Mouse (Mus musculus): ENCODE data around the gene Krtap19-4. TPM values are rescaled to one million over a fixed set of nuclear protein-coding genes. Genes with fewer than 3 reads are reported as not detected.

The Krtap19-4 gene
- polyA plus RNA-seq, 2 experiments: not detected

DNA sequence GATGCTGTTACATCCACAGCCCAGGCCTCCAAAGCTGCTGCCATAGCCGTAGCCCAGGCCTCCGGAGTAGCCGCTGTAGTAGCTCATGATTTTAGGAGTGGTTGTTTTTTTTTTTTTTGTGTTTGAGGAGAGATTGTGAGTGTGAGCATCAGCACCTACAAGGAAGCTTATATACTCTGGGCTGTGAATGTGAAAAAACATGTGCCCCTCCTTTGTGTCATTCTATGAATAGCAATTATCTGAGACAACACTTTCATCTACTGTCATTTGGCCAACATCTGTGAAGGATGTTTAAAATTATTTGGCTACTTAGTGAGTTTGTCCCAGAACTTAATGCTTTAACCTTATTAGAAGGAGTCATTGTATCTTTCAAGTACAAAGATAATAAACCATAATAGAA, 10.7 kb downstream of the Krtap19-4 start, which contains the start of gene Krtap19-2:
Gene Krtap19-2, minus strand, starts transcription at position 101 of the 400 bp plus-strand sequence.
- Histone ChIP-seq H3K9ac (replicated peaks) (no peak within 1 kb of the TSS), H3K36me3 (replicated peaks; ENCODE audit: control insufficient read depth, insufficient read depth, low read depth) (no peaks in the 10 kb centered on the region), H3K9me3 (ENCODE audit: control insufficient read depth, low read length) (no peaks in the 10 kb centered on the region), H3K4me3 (ENCODE audit: insufficient read depth in 1 of 2, low read depth in 2 of 2, low read length in 2 of 2) (no peak within 1 kb of the TSS), H3K4me1 (replicated peaks; ENCODE audit: control insufficient read depth in 2 of 2, insufficient read depth in 2 of 2, low read length in 1 of 2) (no peaks in the 10 kb centered on the region), H3K4me2 (ENCODE audit: low read depth) (no peak within 1 kb of the TSS), H3K27me3 (ENCODE audit: control insufficient read depth, insufficient read depth, low read length) (no peaks in the 10 kb centered on the region), H3K27ac (no peak within 1 kb of the TSS)
- 77% methylated on average over 3 of the region's 3 CpGs for WGBS (ENCODE audit: insufficient replicate concordance)
- no peak for ATAC-seq (ENCODE audit: insufficient read depth)
- TF ChIP-seq CTCF (IDR thresholded peaks at IDR 0.05; ENCODE audit: low read depth) (no peak), EP300 (IDR thresholded peaks at IDR 0.05; ENCODE audit: low read depth) (no peak)
- DNase-seq (ENCODE audit: low read depth in 3 of 3, low spot score in 3 of 3): no peak

GRCm38 (mm10) chr16:88869311-88869710, 15.6 kb downstream of the Krtap19-4 start, which contains the start of gene Krtap19-1:
Krtap19-1 (minus strand) TSS chr16:88869411.
- Histone ChIP-seq H3K4me3 (ENCODE audit: insufficient read depth in 1 of 2, low read depth in 2 of 2, low read length in 2 of 2) (no peak within 1 kb of the TSS), H3K9me3 (ENCODE audit: control insufficient read depth, low read length) (no peaks in the 10 kb centered on the region), H3K27me3 (ENCODE audit: control insufficient read depth, insufficient read depth, low read length) (no peaks in the 10 kb centered on the region), H3K27ac (no peak within 1 kb of the TSS), H3K4me2 (ENCODE audit: low read depth) (no peak within 1 kb of the TSS), H3K36me3 (replicated peaks; ENCODE audit: control insufficient read depth, insufficient read depth, low read depth) (no peaks in the 10 kb centered on the region), H3K9ac (replicated peaks) (no peak within 1 kb of the TSS), H3K4me1 (replicated peaks; ENCODE audit: control insufficient read depth in 2 of 2, insufficient read depth in 2 of 2, low read length in 1 of 2) (no peaks in the 10 kb centered on the region)
- 66% methylated on average over 6 of the region's 6 CpGs for WGBS (ENCODE audit: insufficient replicate concordance)
- TF ChIP-seq EP300 (IDR thresholded peaks at IDR 0.05; ENCODE audit: low read depth): no peak
- DNase-seq (ENCODE audit: low read depth in 3 of 3, low spot score in 3 of 3) (no peak), ATAC-seq (ENCODE audit: insufficient read depth) (no peak)

- no peaks in the 10 kb centered on the region for H3K36me3 ChIP-seq (replicated peaks; ENCODE audit: control insufficient read depth, insufficient read depth, low read depth)
- no peaks in the 10 kb centered on the region for H3K27me3 ChIP-seq (ENCODE audit: control insufficient read depth, insufficient read depth, low read length)
These were observed 19.9 kb downstream of the Krtap19-4 start for GRCm38 (mm10) chr16:88864887-88865407.

DNA sequence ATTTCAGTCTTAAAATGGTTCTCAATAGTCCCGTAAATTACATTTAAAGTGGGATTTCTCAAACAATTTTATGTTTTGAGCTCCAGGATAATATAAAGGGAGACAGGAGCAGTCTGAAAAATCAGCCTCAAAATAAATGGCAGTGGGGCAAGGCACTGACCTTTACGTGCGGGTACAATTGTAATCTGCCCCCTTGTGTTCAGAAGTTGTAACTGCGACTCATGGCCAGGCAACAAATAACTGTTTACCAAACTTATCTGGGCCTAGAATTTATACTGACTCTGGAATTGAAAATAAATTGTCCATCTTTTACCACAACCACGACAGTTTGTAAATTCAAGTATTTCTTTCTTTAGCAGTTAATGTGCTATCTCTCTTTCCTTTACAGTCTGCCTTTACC, 33.4 kb downstream of the Krtap19-4 start:
- ATAC-seq (ENCODE audit: insufficient read depth): no peak
- Histone ChIP-seq H3K36me3 (replicated peaks; ENCODE audit: control insufficient read depth, insufficient read depth, low read depth) (no peaks in the 10 kb centered on the region), H3K27me3 (ENCODE audit: control insufficient read depth, insufficient read depth, low read length) (no peaks in the 10 kb centered on the region), H3K4me3 (ENCODE audit: insufficient read depth in 1 of 2, low read depth in 2 of 2, low read length in 2 of 2) (no peak overlapping the region), H3K27ac (no peak overlapping the region), H3K4me1 (replicated peaks; ENCODE audit: control insufficient read depth in 2 of 2, insufficient read depth in 2 of 2, low read length in 1 of 2) (0 out of 4 replicates have a peak, but pooled peaks cover 0 to 2% of the 10 kb centered on the region in 2 experiments), H3K4me2 (ENCODE audit: low read depth) (no peak overlapping the region), H3K9me3 (ENCODE audit: control insufficient read depth, low read length) (no peaks in the 10 kb centered on the region), H3K9ac (replicated peaks) (no peak overlapping the region)
- WGBS (ENCODE audit: insufficient replicate concordance): 8% methylated on average over 5 of the region's 5 CpGs
- no peak for DNase-seq (ENCODE audit: low read depth in 3 of 3, low spot score in 3 of 3)
- TF ChIP-seq EP300 (IDR thresholded peaks at IDR 0.05; ENCODE audit: low read depth) (no peak), CTCF (IDR thresholded peaks at IDR 0.05; ENCODE audit: low read depth) (peak; percentile 54)

More at GRCm38 (mm10) chr16:88864887-88865407, 19.9 kb downstream of the Krtap19-4 start:
- 63% methylated on average over 4 of the region's 4 CpGs for WGBS (ENCODE audit: insufficient replicate concordance)
- no peaks in the 10 kb centered on the region for H3K4me1 ChIP-seq (replicated peaks; ENCODE audit: control insufficient read depth in 2 of 2, insufficient read depth in 2 of 2, low read length in 1 of 2)
- H3K9ac ChIP-seq (replicated peaks): no peak overlapping the region
- TF ChIP-seq EP300 (IDR thresholded peaks at IDR 0.05; ENCODE audit: low read depth): no peak
- no peak for TF ChIP-seq CTCF (IDR thresholded peaks at IDR 0.05; ENCODE audit: low read depth)
- DNase-seq (ENCODE audit: low read depth in 3 of 3, low spot score in 3 of 3) (no peak), ATAC-seq (ENCODE audit: insufficient read depth) (no peak)
- H3K4me2 ChIP-seq (ENCODE audit: low read depth): no peak overlapping the region
- H3K9me3 ChIP-seq (ENCODE audit: control insufficient read depth, low read length): no peaks in the 10 kb centered on the region
- H3K4me3 ChIP-seq (ENCODE audit: insufficient read depth in 1 of 2, low read depth in 2 of 2, low read length in 2 of 2): no peak overlapping the region
- no peak overlapping the region for H3K27ac ChIP-seq

- TF ChIP-seq EP300 (IDR thresholded peaks at IDR 0.05; ENCODE audit: low read depth) (no peak), CTCF (IDR thresholded peaks at IDR 0.05; ENCODE audit: low read depth) (no peak)
- no peak for ATAC-seq (ENCODE audit: insufficient read depth)
These were observed 36.3 kb downstream of the Krtap19-4 start for GRCm38 (mm10) chr16:88848558-88848957.

More at GRCm38 (mm10) chr16:88848558-88848957, 36.3 kb downstream of the Krtap19-4 start:
- no peak for DNase-seq (ENCODE audit: low read depth in 3 of 3, low spot score in 3 of 3)
- Histone ChIP-seq H3K36me3 (replicated peaks; ENCODE audit: control insufficient read depth, insufficient read depth, low read depth) (no peaks in the 10 kb centered on the region), H3K4me3 (ENCODE audit: insufficient read depth in 1 of 2, low read depth in 2 of 2, low read length in 2 of 2) (no peak overlapping the region), H3K9me3 (ENCODE audit: control insufficient read depth, low read length) (no peaks in the 10 kb centered on the region), H3K27me3 (ENCODE audit: control insufficient read depth, insufficient read depth, low read length) (no peaks in the 10 kb centered on the region), H3K9ac (replicated peaks) (no peak overlapping the region), H3K4me1 (replicated peaks; ENCODE audit: control insufficient read depth in 2 of 2, insufficient read depth in 2 of 2, low read length in 1 of 2) (0 out of 4 replicates have a peak, but pooled peaks cover 0 to 2% of the 10 kb centered on the region in 2 experiments), H3K4me2 (ENCODE audit: low read depth) (no peak overlapping the region), H3K27ac (no peak overlapping the region)
- 60% methylated on average over 4 of the region's 4 CpGs for WGBS (ENCODE audit: insufficient replicate concordance)

All from liver, embryonic 14.5 days (tissue).